Mouse (Mus musculus): ENCODE measurements around the gene Gm4791.

The Gm4791 gene

DNA sequence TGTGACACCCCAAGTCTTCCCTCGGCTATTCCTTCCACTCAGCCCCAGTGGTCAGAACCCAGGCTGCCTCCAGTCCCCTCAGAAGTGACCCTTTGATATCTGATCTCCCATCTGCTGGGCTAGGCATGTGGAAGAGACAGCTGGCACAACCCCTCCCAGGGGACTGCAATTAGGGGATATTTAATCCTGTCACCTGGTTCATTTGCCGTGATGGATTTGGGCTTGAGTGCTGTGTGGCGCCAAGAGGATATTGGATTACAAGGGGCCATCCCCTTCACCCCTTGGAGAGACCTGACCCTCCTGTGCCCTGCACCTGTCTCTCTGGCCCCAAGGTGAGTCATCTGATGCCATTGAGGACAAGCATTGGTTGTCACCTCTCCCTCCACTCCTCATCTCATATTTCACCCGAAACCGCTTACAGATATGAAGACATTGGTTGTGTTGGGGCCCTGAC is at the start of gene Gm4791:
Gene Gm4791 (plus strand): TSS at position 404 of the 454 bp plus-strand sequence.
- in situ Hi-C loops (cut with MboI; ENCODE audit: low sequenced_read_pairs), result no loop called here

DNA sequence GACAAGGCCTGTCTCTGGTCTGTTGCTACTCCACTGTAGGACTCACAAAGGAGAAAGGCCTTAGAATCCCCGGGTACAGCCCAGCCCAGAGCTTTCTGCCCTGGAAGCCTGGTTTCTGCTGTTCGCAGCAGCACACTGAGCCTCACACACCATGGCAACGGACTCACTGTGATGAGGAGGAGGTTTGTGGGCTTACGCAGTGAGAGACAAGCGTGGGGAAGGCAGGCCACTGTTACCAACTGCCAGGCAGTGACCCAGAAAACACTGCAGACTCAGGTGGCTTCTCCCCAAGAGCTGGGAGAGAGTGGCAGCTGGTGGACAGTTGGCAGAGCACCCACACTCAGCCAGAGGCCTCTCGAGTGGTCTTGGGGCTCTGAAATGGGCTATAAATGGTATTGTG is 42.3 kb upstream of the Gm4791 start:
- in situ Hi-C loops (cut with MboI; ENCODE audit: low sequenced_read_pairs), result no loop called here

GRCm38 (mm10) chr9:46957420-46957950 is 41.1 kb upstream of the Gm4791 start:
- in situ Hi-C loops (cut with MboI; ENCODE audit: low sequenced_read_pairs), result no loop called here

DNA sequence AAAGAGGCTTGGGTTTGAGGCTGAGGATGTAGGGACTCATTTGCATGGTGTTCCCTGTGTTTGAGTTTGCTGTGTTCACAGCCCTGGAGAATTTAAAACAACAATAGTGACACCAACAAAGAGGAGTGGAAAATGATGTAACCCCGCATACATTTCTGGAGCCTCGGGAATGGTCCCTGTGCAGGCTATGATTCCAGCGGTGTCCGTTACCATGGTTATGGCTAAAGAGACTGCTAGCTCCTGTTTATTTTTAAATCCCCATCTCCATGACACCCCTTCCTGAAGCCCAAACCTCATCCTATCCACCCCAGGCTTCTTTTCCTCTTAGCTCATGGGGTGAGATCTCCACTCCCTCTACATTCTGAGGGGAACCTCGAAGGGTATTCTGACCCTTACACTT is 32.5 kb upstream of the Gm4791 start:
- in situ Hi-C loops (cut with MboI; ENCODE audit: low sequenced_read_pairs), result no loop called here

GRCm38 (mm10) chr9:46968970-46969369 is 29.6 kb upstream of the Gm4791 start:
- in situ Hi-C loops (cut with MboI; ENCODE audit: low sequenced_read_pairs), result no loop called here

DNA sequence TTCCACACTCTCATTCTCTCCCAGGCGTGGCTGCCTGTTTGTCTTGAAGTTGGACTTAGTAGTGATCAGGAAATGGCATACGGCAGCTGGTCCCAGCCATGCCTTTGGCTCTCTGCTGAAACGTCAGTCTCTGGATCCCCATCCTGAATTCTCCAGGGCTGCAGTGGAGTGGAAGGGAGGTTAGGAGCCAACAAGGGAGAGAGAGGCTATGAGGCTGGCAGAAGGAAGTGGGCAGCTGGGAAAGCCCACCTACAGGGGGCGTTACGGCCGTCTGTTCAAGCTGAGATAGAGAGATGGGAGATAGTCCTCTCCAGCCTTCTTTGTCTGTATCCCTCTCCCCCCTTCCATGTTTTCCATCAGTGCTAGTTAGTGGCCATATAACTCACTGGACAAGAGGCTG is 29.1 kb upstream of the Gm4791 start:
- in situ Hi-C loops (cut with MboI; ENCODE audit: low sequenced_read_pairs), result no loop called here

DNA sequence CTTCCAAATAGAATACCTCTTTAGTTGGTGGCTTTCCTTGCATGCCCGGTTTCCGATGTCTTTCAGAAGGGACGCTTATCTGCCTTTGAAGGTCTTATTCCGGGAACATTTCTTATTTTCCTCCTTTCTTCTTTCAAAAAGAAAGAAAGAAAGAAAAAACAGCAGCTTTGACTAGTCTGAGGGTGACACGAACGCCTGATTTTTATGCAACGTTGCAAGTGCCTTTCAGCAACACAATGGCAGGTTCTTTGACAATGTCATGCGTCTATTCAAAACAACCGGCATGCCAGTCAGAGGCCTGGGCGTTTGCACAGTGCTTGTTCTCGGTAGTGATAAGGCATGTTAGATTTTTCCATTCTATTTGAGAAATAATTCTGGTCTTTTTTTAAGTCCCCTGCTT is 19.7 kb upstream of the Gm4791 start:
- in situ Hi-C loops (cut with MboI; ENCODE audit: low sequenced_read_pairs), result no loop called here

DNA sequence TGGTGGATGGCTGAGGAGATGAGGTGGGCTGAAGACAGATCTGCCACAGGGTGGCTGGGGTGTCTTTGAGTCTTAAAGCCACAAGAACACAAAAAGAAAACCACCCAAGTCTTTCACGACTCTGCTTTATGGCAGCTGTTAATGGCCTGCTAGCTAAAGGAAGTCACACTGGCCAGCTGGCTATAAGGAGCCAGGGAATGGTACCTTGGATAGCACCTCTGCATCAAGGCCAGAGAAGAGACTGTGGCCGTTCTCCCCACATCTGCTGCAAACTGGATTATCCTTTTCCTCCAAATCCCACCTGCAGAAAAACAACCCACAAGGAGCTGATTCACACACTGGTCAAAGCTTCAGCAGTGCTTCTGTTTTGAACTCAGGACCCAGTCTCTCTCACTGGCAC is 18.4 kb upstream of the Gm4791 start:
- in situ Hi-C loops (cut with MboI; ENCODE audit: low sequenced_read_pairs), result no loop called here

DNA sequence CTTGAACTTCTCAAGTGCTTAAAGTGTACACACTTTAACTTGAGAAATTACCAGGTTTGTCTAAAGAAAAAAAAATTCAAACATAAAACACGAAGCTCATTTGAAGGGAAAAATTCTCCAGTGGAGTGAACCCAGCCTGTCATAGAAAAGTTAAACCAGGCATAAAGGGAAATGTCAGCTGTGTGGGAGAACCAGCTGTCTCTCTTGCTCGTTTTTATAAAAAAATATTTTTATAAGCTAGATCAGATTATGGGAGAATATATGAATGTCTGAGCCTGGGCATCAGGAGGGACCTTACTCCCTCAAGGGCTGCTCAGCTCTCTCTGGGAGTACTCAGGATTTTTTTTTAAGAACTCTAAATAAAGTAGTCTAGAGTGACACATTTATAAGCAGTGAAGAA is 15.1 kb upstream of the Gm4791 start:
- in situ Hi-C loops (cut with MboI; ENCODE audit: low sequenced_read_pairs), result no loop called here

- in situ Hi-C loops (cut with MboI; ENCODE audit: low sequenced_read_pairs), result no loop called here
These were observed 43.0 kb downstream of the Gm4791 start for GRCm38 (mm10) chr9:47041569-47041968.
